In the genomic region with DNA sequence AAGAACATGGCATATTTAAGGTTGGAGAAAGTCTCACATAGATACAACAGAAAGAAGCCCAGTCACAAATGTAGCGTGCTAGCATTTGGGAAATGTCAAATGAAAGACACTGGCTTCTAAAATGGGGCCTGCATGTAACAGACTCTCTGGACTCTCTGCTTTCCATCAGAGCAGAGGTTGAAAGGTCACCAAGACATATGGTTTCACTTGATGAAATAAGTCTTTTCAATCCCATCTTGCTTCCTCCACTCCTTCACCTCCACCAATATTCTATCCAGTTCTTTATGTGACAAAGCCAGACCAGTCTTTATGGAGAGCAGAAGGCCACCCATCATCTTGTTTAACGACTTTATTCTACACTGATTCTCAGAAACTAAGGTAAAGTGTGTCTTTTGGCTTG, we compare ENCODE assay signal across 16 mouse cellular contexts.
"Had no signal": no experiment of that assay in that cellular context is flagged by ENCODE, and none has a peak within 500 bp of the region (broad histone marks: within the 10 kb centered on the region; RNA-seq: fewer than 3 reads in every experiment).

No protein-coding gene starts in this region.

- H3K9ac ChIP-seq: kidney, embryonic 15.5 days; liver, embryonic 15.5 days; midbrain, embryonic 12.5 days; neural tube, embryonic 15.5 days had no signal

- ATAC-seq: lung, postnatal 0 days had no signal

- H3K36me3 ChIP-seq: kidney, embryonic 15.5 days; liver, embryonic 15.5 days; midbrain, embryonic 12.5 days; neural tube, embryonic 15.5 days had no signal

- H3K4me2 ChIP-seq: kidney, embryonic 15.5 days; liver, embryonic 11.5 days; liver, embryonic 15.5 days; midbrain, embryonic 12.5 days; neural tube, embryonic 15.5 days had no signal

- DNase-seq: kidney, adult 2 months; kidney, postnatal 14 days; lung, adult 2 months; right cerebral cortex, adult 18-20 months; right cerebral cortex, postnatal 25 days; thymus, postnatal 4 days had no signal

- H3K27ac ChIP-seq: kidney, embryonic 15.5 days; left cerebral cortex, adult 2 months; liver, embryonic 15.5 days; macrophage; midbrain, embryonic 12.5 days; neural tube, embryonic 15.5 days; stomach, postnatal 0 days had no signal

- H3K9me3 ChIP-seq: kidney, embryonic 15.5 days; liver, embryonic 15.5 days; megakaryocyte, embryonic 14.5 days; midbrain, embryonic 12.5 days; neural tube, embryonic 15.5 days had no signal

- H3K27me3 ChIP-seq: kidney, embryonic 15.5 days; liver, embryonic 15.5 days; megakaryocyte, embryonic 14.5 days; midbrain, embryonic 12.5 days; neural tube, embryonic 15.5 days had no signal

- H3K4me1 ChIP-seq: kidney, embryonic 15.5 days; liver, embryonic 15.5 days; megakaryocyte, embryonic 14.5 days; midbrain, embryonic 12.5 days; neural tube, embryonic 15.5 days had no signal

- H3K4me3 ChIP-seq: kidney, embryonic 15.5 days; left cerebral cortex, adult 2 months; liver, embryonic 15.5 days; megakaryocyte, embryonic 14.5 days; midbrain, embryonic 12.5 days; neural tube, embryonic 15.5 days had no signal
